Mouse (Mus musculus) granulocyte monocyte progenitor cell, adult 5-6 weeks (primary cell): ENCODE data around the gene Itpkb. TPM values are rescaled to one million over a fixed set of nuclear protein-coding genes. Genes with fewer than 3 reads are reported as not detected.

Experiments
- ATAC-seq: replicated peaks from 2 replicates; pipeline ENCODE4 v1.8.0; 2016; ENCODE audit warnings: mild to moderate bottlenecking, moderate TSS enrichment, inconsistent platforms; ENCODE audit not compliant: poor library complexity, severe bottlenecking
- total RNA-seq, 2 experiments: library from RNA; stranded (forward) in 1 of 2; stranded (reverse) in 1 of 2; fragments of 200-712, 200-1000 nt in 1 of 2; fragments of >200 nt in 1 of 2; fragmentation: Nextera tagmentation in 1 of 2; gene quantifications; 2 replicates each; pipeline ENCODE4 v1.2.3; 2014 to 2017

The Itpkb gene
- total RNA-seq, 2 experiments from 2014 or later: 13.3 to 18.7 TPM

- no peak for ATAC-seq
These were observed 8.1 kb downstream of the Itpkb start for GRCm38 (mm10) chr1:180338358-180338757.

- no peak for ATAC-seq
These were observed 8.9 kb downstream of the Itpkb start for GRCm38 (mm10) chr1:180339143-180339542.

GRCm38 (mm10) chr1:180342944-180343343 lies 12.7 kb downstream of the Itpkb start:
- peak; percentile 78 for ATAC-seq

GRCm38 (mm10) chr1:180343434-180344210 lies 13.3 kb downstream of the Itpkb start:
- ATAC-seq: peak; percentile 29; the same call in 1 of the 2 replicates

- no peak for ATAC-seq
These were observed 14.8 kb downstream of the Itpkb start for GRCm38 (mm10) chr1:180345098-180345497.

GRCm38 (mm10) chr1:180347059-180347458 lies 16.8 kb downstream of the Itpkb start:
- ATAC-seq: no peak

- ATAC-seq: no peak
These were observed 17.6 kb downstream of the Itpkb start for GRCm38 (mm10) chr1:180347907-180348306.

- no peak for ATAC-seq
These were observed 18.8 kb downstream of the Itpkb start for GRCm38 (mm10) chr1:180349090-180349489.

GRCm38 (mm10) chr1:180352258-180352657 lies 22.0 kb downstream of the Itpkb start:
- no peak for ATAC-seq

- no peak for ATAC-seq
These were observed 23.8 kb downstream of the Itpkb start for GRCm38 (mm10) chr1:180354129-180354528.

GRCm38 (mm10) chr1:180354976-180355730 lies 24.9 kb downstream of the Itpkb start:
- ATAC-seq: no peak

- ATAC-seq: no peak
These were observed 25.9 kb downstream of the Itpkb start for GRCm38 (mm10) chr1:180356176-180356575.

- no peak for ATAC-seq
These were observed 26.6 kb downstream of the Itpkb start for GRCm38 (mm10) chr1:180356857-180357256.

- ATAC-seq: no peak
These were observed 27.6 kb downstream of the Itpkb start for GRCm38 (mm10) chr1:180357893-180358331.

- no peak for ATAC-seq
These were observed 28.2 kb downstream of the Itpkb start for GRCm38 (mm10) chr1:180358466-180358865.

- no peak for ATAC-seq
These were observed 29.0 kb downstream of the Itpkb start for GRCm38 (mm10) chr1:180359311-180359710.

GRCm38 (mm10) chr1:180362176-180362575 lies 31.9 kb downstream of the Itpkb start:
- no peak for ATAC-seq

GRCm38 (mm10) chr1:180362844-180363243 lies 32.6 kb downstream of the Itpkb start:
- no peak for ATAC-seq

GRCm38 (mm10) chr1:180363317-180363716 lies 33.0 kb downstream of the Itpkb start:
- no peak for ATAC-seq

- ATAC-seq: peak; percentile 14
These were observed 33.7 kb downstream of the Itpkb start for GRCm38 (mm10) chr1:180364005-180364404.

- ATAC-seq: no peak
These were observed 34.4 kb downstream of the Itpkb start for GRCm38 (mm10) chr1:180364720-180365119.
